Mouse (Mus musculus): ENCODE results near the gene Agpat3. TPM values are rescaled to one million over a fixed set of nuclear protein-coding genes. Genes with fewer than 3 reads are reported as not detected.

The Agpat3 gene
- total and polyA plus RNA-seq, 3 experiments: 0.07 TPM; not detected in 2

- Histone ChIP-seq H3K27me3 (ENCODE audit: control insufficient read depth in 1 of 2, insufficient read depth in 2 of 2, low read length in 2 of 2) (peaks cover 0 to 11% of the 10 kb centered on the region in 2 experiments; a peak in 3 of 4 replicates), H3K9me3 (replicated peaks; ENCODE audit: insufficient read depth, low read length) (no peaks in the 10 kb centered on the region)
Observed at GRCm38 (mm10) chr10:78293576-78293975, 58.7 kb downstream of the Agpat3 start.

GRCm38 (mm10) chr10:78292381-78292780, 59.9 kb downstream of the Agpat3 start:
- no peak overlapping the region for H3K4me3 ChIP-seq (ENCODE audit: control insufficient read depth in 1 of 2, insufficient read depth in 1 of 2, low read depth in 2 of 2, low read length in 2 of 2)
- no peaks in the 10 kb centered on the region for H3K36me3 ChIP-seq (ENCODE audit: control insufficient read depth in 1 of 2, insufficient read depth in 2 of 2, low read length in 2 of 2)
- no peak for DNase-seq (ENCODE audit: low read depth, low spot score)
- H3K9ac ChIP-seq (ENCODE audit: control insufficient read depth, low read depth, low read length, poor library complexity, severe bottlenecking): no peak overlapping the region
- no peaks in the 10 kb centered on the region for H3K9me3 ChIP-seq (replicated peaks; ENCODE audit: insufficient read depth, low read length)
- no peaks in the 10 kb centered on the region for H3K79me2 ChIP-seq (ENCODE audit: control insufficient read depth, insufficient read depth, low read length, poor library complexity)
- no peaks in the 10 kb centered on the region for H3K4me1 ChIP-seq (ENCODE audit: control insufficient read depth in 1 of 2, insufficient read depth in 2 of 2, low read length in 2 of 2)
- TF ChIP-seq JUND (IDR thresholded peaks at IDR 0.05; ENCODE audit: low read depth, low read length) (no peak), CTCF (IDR thresholded peaks at IDR 0.05 in 2 of 3, conservative IDR thresholded peaks at IDR 0.05 in 1 of 3; ENCODE audit: control insufficient read depth in 1 of 3, insufficient read depth in 1 of 3, low read depth in 2 of 3, low read length in 3 of 3, poor library complexity in 1 of 3, severe bottlenecking in 1 of 3) (no peak), MYC (IDR thresholded peaks at IDR 0.05; ENCODE audit: low read depth, low read length) (no peak), TBP (IDR thresholded peaks at IDR 0.05; ENCODE audit: low read depth, low read length) (no peak), SIN3A (IDR thresholded peaks at IDR 0.05; ENCODE audit: low read length) (no peak), MEF2A (IDR thresholded peaks at IDR 0.05; ENCODE audit: extremely low read depth, insufficient replicate concordance, low read depth, low read length, poor library complexity, severe bottlenecking) (no peak), POLR2AphosphoS5 (IDR thresholded peaks at IDR 0.05; ENCODE audit: borderline replicate concordance, low read depth, low read length) (no peak), HCFC1 (IDR thresholded peaks at IDR 0.05; ENCODE audit: low read depth, low read length) (no peak), MYB (IDR thresholded peaks at IDR 0.05; ENCODE audit: low read depth, low read length) (no peak), USF2 (IDR thresholded peaks at IDR 0.05; ENCODE audit: borderline replicate concordance in 1 of 2, insufficient read depth in 1 of 2, low read depth in 1 of 2, low read length in 2 of 2) (no peak), CHD2 (IDR thresholded peaks at IDR 0.05; ENCODE audit: low read length) (no peak), ETS1 (IDR thresholded peaks at IDR 0.05; ENCODE audit: low read depth, low read length) (no peak), MAFK (IDR thresholded peaks at IDR 0.05; ENCODE audit: borderline replicate concordance, low read depth, low read length) (no peak), UBTF (IDR thresholded peaks at IDR 0.05; ENCODE audit: borderline replicate concordance, insufficient read depth, low read depth, low read length) (no peak), USF1 (IDR thresholded peaks at IDR 0.05; ENCODE audit: low read depth, low read length) (no peak), ZC3H11A (IDR thresholded peaks at IDR 0.05; ENCODE audit: low read depth, low read length) (no peak), MAX (IDR thresholded peaks at IDR 0.05; ENCODE audit: low read length) (no peak)
- peaks cover 0 to 6% of the 10 kb centered on the region in 2 experiments; a peak in 3 of 4 replicates for H3K27me3 ChIP-seq (ENCODE audit: control insufficient read depth in 1 of 2, insufficient read depth in 2 of 2, low read length in 2 of 2)
- H3K27ac ChIP-seq (ENCODE audit: control insufficient read depth, low read depth, low read length): no peak overlapping the region

More at GRCm38 (mm10) chr10:78293576-78293975, 58.7 kb downstream of the Agpat3 start:
- no peaks in the 10 kb centered on the region for H3K4me1 ChIP-seq (ENCODE audit: control insufficient read depth in 1 of 2, insufficient read depth in 2 of 2, low read length in 2 of 2)
- no peaks in the 10 kb centered on the region for H3K79me2 ChIP-seq (ENCODE audit: control insufficient read depth, insufficient read depth, low read length, poor library complexity)
- TF ChIP-seq NELFE (IDR thresholded peaks at IDR 0.05; ENCODE audit: low read depth, low read length) (no peak), HCFC1 (IDR thresholded peaks at IDR 0.05; ENCODE audit: low read depth, low read length) (no peak), POLR2AphosphoS2 (IDR thresholded peaks at IDR 0.05; ENCODE audit: low read length) (no peak), ZMIZ1 (IDR thresholded peaks at IDR 0.05; ENCODE audit: low read depth, low read length) (no peak)
- no peak overlapping the region for H3K9ac ChIP-seq (ENCODE audit: control insufficient read depth, low read depth, low read length, poor library complexity, severe bottlenecking)
- no peak overlapping the region for H3K27ac ChIP-seq (ENCODE audit: control insufficient read depth, low read depth, low read length)
- no peaks in the 10 kb centered on the region for H3K36me3 ChIP-seq (ENCODE audit: control insufficient read depth in 1 of 2, insufficient read depth in 2 of 2, low read length in 2 of 2)
- DNase-seq (ENCODE audit: low read depth, low spot score): no peak
- H3K4me3 ChIP-seq (ENCODE audit: control insufficient read depth in 1 of 2, insufficient read depth in 1 of 2, low read depth in 2 of 2, low read length in 2 of 2): no peak overlapping the region

All from MEL (cell line).